Mouse (Mus musculus): ENCODE data around the gene Olfr467. TPM values are rescaled to one million over a fixed set of nuclear protein-coding genes. Genes with fewer than 3 reads are reported as not detected.
A peak's percentile ranks its signal among the peaks of the same experiment; 100 is the strongest.
"Not testable (repeated sequence)": the region's sequence is repeated elsewhere in the genome, so short reads cannot be mapped to it uniquely, and the experiment has no call there.

Olfr467 gene
- polyA plus RNA-seq, 1 experiment from 2014 or later = not detected

- Histone ChIP-seq H3K4me3 (ENCODE audit: low read depth, low read length) (no peak overlapping the region), H3K9ac (replicated peaks) (no peak overlapping the region), H3K27ac (ENCODE audit: low read depth) (no peak overlapping the region), H3K36me3 (replicated peaks; ENCODE audit: insufficient read depth, low read length) (no peaks in the 10 kb centered on the region), H3K27me3 (ENCODE audit: insufficient read depth, low read length) (no peaks in the 10 kb centered on the region), H3K4me2 (ENCODE audit: low read depth, low read length) (no peak overlapping the region), H3K9me3 (ENCODE audit: low read length) (no peaks in the 10 kb centered on the region), H3K4me1 (ENCODE audit: insufficient read depth) (no peaks in the 10 kb centered on the region)
- ATAC-seq (no peak), DNase-seq (no peak)
- TF ChIP-seq CTCF (IDR thresholded peaks at IDR 0.05; ENCODE audit: low read depth) (no peak), EP300 (IDR thresholded peaks at IDR 0.05; ENCODE audit: low read depth) (no peak)
- WGBS (ENCODE audit: insufficient replicate concordance) = 62% methylated on average over 3 of the region's 3 CpGs
Measured at GRCm38 (mm10) chr7:107802138-107802537, 9.9 kb upstream of the Olfr467 start.

GRCm38 (mm10) chr7:107819442-107819841, 7.4 kb downstream of the Olfr467 start:
- Histone ChIP-seq H3K4me1 (ENCODE audit: insufficient read depth) (no peaks in the 10 kb centered on the region), H3K4me3 (ENCODE audit: low read depth, low read length) (no peak overlapping the region), H3K36me3 (replicated peaks; ENCODE audit: insufficient read depth, low read length) (no peaks in the 10 kb centered on the region), H3K4me2 (ENCODE audit: low read depth, low read length) (no peak overlapping the region), H3K9ac (replicated peaks) (no peak overlapping the region), H3K9me3 (ENCODE audit: low read length) (no peaks in the 10 kb centered on the region), H3K27me3 (ENCODE audit: insufficient read depth, low read length) (no peaks in the 10 kb centered on the region), H3K27ac (ENCODE audit: low read depth) (no peak overlapping the region)
- no peak for TF ChIP-seq EP300 (IDR thresholded peaks at IDR 0.05; ENCODE audit: low read depth)
- TF ChIP-seq CTCF (IDR thresholded peaks at IDR 0.05; ENCODE audit: low read depth) = peak; percentile 41
- DNase-seq (no peak), ATAC-seq (no peak)

DNA sequence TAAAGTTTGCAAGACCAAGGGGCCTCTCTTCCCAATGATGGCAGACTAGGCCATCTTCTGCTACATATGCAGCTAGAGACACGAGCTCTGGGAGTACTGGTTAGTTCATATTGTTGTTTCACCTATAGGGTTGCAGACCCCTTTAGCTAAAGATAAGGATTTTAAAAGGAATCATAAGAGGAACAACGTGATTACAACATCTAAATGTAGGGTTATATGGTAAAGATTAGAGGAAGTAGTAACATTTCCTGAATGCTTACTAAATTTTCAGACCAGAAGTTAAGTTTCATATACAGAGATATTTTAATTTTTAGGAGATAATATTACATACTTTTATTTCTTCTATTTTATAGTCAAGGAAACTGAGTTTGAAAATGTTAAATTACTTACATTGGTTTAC, 11.8 kb downstream of the Olfr467 start:
- not testable (repeated sequence) for ATAC-seq; H3K4me1 ChIP-seq (ENCODE audit: insufficient read depth); H3K9ac ChIP-seq (replicated peaks); H3K27ac ChIP-seq (ENCODE audit: low read depth); DNase-seq; H3K27me3 ChIP-seq (ENCODE audit: insufficient read depth, low read length); H3K36me3 ChIP-seq (replicated peaks; ENCODE audit: insufficient read depth, low read length); H3K4me2 ChIP-seq (ENCODE audit: low read depth, low read length); H3K4me3 ChIP-seq (ENCODE audit: low read depth, low read length); H3K9me3 ChIP-seq (ENCODE audit: low read length)
- WGBS (ENCODE audit: insufficient replicate concordance) = 38% methylated on average over 2 of the region's 2 CpGs

GRCm38 (mm10) chr7:107825441-107825840, 13.4 kb downstream of the Olfr467 start, which contains the start of gene Olfr469:
Gene Olfr469, minus strand, starts transcription at chr7:107825541.
- not testable (repeated sequence) for H3K27ac ChIP-seq (ENCODE audit: low read depth); H3K4me2 ChIP-seq (ENCODE audit: low read depth, low read length); ATAC-seq; H3K9me3 ChIP-seq (ENCODE audit: low read length); H3K4me3 ChIP-seq (ENCODE audit: low read depth, low read length); H3K4me1 ChIP-seq (ENCODE audit: insufficient read depth); H3K9ac ChIP-seq (replicated peaks); H3K27me3 ChIP-seq (ENCODE audit: insufficient read depth, low read length); DNase-seq; H3K36me3 ChIP-seq (replicated peaks; ENCODE audit: insufficient read depth, low read length)

DNA sequence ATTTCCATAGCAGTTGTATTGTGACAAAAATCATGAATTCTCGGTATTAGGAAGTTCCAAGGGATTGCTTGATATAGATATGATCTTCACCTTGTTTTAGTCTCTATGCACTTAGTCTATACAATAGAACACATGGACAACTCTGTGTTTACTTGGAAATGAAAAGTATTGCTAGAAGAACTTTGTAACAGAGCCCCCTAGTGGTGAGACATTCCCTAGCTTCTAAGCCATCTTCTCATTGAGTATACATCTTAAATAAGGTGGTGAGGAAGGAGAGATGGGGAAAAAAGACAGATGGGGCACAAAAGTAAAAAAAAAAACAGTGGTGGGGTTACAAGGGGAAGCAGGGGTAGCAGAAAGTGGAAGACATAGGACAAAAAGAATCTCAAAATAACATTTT, 29.7 kb downstream of the Olfr467 start:
- DNase-seq = no peak
- no peak for ATAC-seq
- no peaks in the 10 kb centered on the region for H3K4me1 ChIP-seq (ENCODE audit: insufficient read depth)
- TF ChIP-seq EP300 (IDR thresholded peaks at IDR 0.05; ENCODE audit: low read depth) = no peak
- peak; percentile 37; the same call in 1 of the 2 replicates for TF ChIP-seq CTCF (IDR thresholded peaks at IDR 0.05; ENCODE audit: low read depth)
- no peak overlapping the region for H3K4me3 ChIP-seq (ENCODE audit: low read depth, low read length)
- 68% methylated on average over 1 of the region's 1 CpGs for WGBS (ENCODE audit: insufficient replicate concordance)
- no peak overlapping the region for H3K4me2 ChIP-seq (ENCODE audit: low read depth, low read length)
- H3K9ac ChIP-seq (replicated peaks) = no peak overlapping the region
- no peaks in the 10 kb centered on the region for H3K36me3 ChIP-seq (replicated peaks; ENCODE audit: insufficient read depth, low read length)
- H3K27me3 ChIP-seq (ENCODE audit: insufficient read depth, low read length) = no peaks in the 10 kb centered on the region
- H3K27ac ChIP-seq (ENCODE audit: low read depth) = no peak overlapping the region
- H3K9me3 ChIP-seq (ENCODE audit: low read length) = no peaks in the 10 kb centered on the region

GRCm38 (mm10) chr7:107847390-107847789, 35.3 kb downstream of the Olfr467 start, which contains the start of gene Olfr470:
Gene Olfr470, minus strand, starts transcription at chr7:107847490.
- H3K9ac ChIP-seq (replicated peaks); H3K36me3 ChIP-seq (replicated peaks; ENCODE audit: insufficient read depth, low read length); H3K27ac ChIP-seq (ENCODE audit: low read depth); ATAC-seq; DNase-seq; H3K27me3 ChIP-seq (ENCODE audit: insufficient read depth, low read length); H3K4me1 ChIP-seq (ENCODE audit: insufficient read depth); H3K4me2 ChIP-seq (ENCODE audit: low read depth, low read length); H3K4me3 ChIP-seq (ENCODE audit: low read depth, low read length); H3K9me3 ChIP-seq (ENCODE audit: low read length): not testable (repeated sequence)
- WGBS (ENCODE audit: insufficient replicate concordance) = 62% methylated on average over 1 of the region's 1 CpGs

Other genes starting within 250 kb of the Olfr467 start
- 1.5 and 1.6 TPM in 2 replicates for gene Olfml1, start 244.8 kb upstream of the Olfr467 start, polyA plus RNA-seq (2015; fragmentation: Nextera tagmentation; extraction: Ambion mirVana)
- gene Ppfibp2, start 217.1 kb upstream of the Olfr467 start, polyA plus RNA-seq (2015; fragmentation: Nextera tagmentation; extraction: Ambion mirVana) = 7.7 and 8.3 TPM in 2 replicates
- gene 5330417H12Rik, start 187.1 kb upstream of the Olfr467 start, polyA plus RNA-seq (2015; fragmentation: Nextera tagmentation; extraction: Ambion mirVana) = 0.08 TPM in 1 of 2 replicates, not detected in the other
- 0.11 and 0.12 TPM in 2 replicates for gene Cyb5r2, start 54.2 kb upstream of the Olfr467 start, polyA plus RNA-seq (2015; fragmentation: Nextera tagmentation; extraction: Ambion mirVana)
- not detected in 2 replicates for gene Ovch2, start 11.1 kb upstream of the Olfr467 start, polyA plus RNA-seq (2015; fragmentation: Nextera tagmentation; extraction: Ambion mirVana)
- gene Olfr469, start 13.3 kb downstream of the Olfr467 start, polyA plus RNA-seq (2015; fragmentation: Nextera tagmentation; extraction: Ambion mirVana) = not detected in 2 replicates
- gene Olfr470, start 35.2 kb downstream of the Olfr467 start, polyA plus RNA-seq (2015; fragmentation: Nextera tagmentation; extraction: Ambion mirVana) = not detected in 2 replicates
- gene Olfr472, start 85.6 kb downstream of the Olfr467 start, polyA plus RNA-seq (2015; fragmentation: Nextera tagmentation; extraction: Ambion mirVana) = not detected in 2 replicates
- gene Olfr473, start 118.2 kb downstream of the Olfr467 start, polyA plus RNA-seq (2015; fragmentation: Nextera tagmentation; extraction: Ambion mirVana) = not detected in 2 replicates
- gene Olfr474, start 142.4 kb downstream of the Olfr467 start, polyA plus RNA-seq (2015; fragmentation: Nextera tagmentation; extraction: Ambion mirVana) = not detected in 2 replicates
- gene Olfr476, start 152.5 kb downstream of the Olfr467 start, polyA plus RNA-seq (2015; fragmentation: Nextera tagmentation; extraction: Ambion mirVana) = not detected in 2 replicates
- not detected in 2 replicates for gene Olfr477, start 174.4 kb downstream of the Olfr467 start, polyA plus RNA-seq (2015; fragmentation: Nextera tagmentation; extraction: Ambion mirVana)
- gene Olfr478, start 221.7 kb downstream of the Olfr467 start, polyA plus RNA-seq (2015; fragmentation: Nextera tagmentation; extraction: Ambion mirVana) = not detected in 2 replicates
- not detected in 2 replicates for gene Olfr479, start 238.4 kb downstream of the Olfr467 start, polyA plus RNA-seq (2015; fragmentation: Nextera tagmentation; extraction: Ambion mirVana)

Measured in liver, postnatal 0 days (tissue).